Mouse (Mus musculus) heart, adult 11 months (tissue): ENCODE results near the gene Rhbdl1.

Experiments
- DNase-seq: peaks from one replicate; pipeline ENCODE4 v3.0.0; 2022

Gene Rhbdl1

DNA sequence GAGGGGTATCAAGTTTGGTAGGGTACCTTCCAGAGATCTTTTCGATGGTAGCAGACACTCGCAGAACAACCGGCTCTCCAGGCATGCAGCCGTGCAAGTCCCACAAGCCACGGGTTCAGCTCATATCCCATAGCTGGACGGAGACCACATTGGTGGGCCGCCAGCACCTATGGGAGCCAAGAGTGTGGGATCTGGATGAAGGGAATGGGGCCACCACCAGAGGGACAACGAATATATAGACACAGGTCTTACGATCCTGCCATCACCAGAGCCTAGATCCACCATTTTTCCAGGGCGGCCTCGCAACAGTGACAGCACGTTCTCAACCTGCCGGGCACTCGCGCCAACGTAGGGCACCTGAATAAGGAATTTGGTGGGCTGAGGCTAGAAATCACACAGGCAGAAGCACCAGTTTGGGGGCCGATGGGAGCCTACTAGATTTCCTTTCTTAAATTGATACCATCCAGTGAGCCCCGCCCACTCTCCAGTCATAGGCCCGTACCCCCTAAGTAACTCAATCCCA is 45.7 kb downstream of the Rhbdl1 start:
- DNase-seq, result peak; percentile 94

DNA sequence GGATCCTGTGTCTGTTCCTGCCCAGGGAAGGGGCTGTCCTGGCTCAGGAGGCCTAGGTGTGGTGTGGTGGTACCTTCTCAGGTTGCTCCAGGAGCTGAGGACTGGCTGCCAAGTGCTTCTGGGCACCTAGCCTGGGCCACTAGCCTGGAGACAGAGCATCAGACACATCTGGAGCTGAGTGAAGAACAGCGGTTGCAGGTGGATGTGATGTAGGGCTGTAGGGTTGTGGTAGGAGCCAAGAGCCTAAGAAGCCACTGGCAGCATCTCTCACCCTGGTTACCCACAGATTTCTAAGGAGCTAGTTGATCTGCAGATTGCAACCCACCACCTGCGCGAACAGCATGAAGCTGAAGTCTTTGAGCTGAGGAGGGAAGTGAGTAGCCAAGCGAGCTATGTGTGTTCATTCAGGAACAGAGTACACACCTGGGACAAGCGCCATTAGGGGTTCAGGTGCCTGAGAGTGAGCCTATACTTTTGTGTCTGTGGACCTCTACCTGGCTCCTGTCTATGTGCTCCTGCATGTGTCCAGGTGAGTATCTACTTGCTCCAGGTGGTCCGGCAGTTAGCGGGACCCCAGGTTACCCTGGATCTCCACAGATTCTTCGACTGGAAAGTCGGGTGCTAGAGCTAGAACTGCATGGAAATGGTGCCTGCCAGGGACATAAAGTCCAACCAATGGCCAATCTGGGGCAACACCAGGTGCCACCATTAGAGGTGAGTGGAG is 50.2 kb downstream of the Rhbdl1 start:
- DNase-seq, result peak; percentile 90

DNA sequence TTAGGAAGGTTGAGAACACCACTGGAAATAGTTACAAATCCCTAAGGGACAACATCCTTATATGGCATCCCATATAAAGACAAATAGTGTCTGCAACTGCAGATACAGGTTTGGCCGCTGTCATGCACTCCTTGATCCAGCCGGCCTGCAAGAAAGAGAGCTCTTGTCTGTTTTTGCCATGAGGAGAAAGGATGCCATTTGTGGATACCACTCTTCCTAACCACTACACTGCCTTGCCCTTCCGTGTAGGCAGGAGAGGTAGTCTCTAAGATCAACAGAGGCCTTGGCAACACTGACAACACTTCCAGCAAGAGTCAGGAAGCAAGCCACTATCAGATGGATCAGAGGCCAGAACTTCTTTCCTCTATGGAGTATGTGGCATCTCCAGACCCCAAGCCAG is 50.8 kb downstream of the Rhbdl1 start, which contains the start of gene Ccdc78:
Ccdc78 (plus strand) TSS at position 301 of the 400 bp plus-strand sequence.
- DNase-seq, result no peak

DNA sequence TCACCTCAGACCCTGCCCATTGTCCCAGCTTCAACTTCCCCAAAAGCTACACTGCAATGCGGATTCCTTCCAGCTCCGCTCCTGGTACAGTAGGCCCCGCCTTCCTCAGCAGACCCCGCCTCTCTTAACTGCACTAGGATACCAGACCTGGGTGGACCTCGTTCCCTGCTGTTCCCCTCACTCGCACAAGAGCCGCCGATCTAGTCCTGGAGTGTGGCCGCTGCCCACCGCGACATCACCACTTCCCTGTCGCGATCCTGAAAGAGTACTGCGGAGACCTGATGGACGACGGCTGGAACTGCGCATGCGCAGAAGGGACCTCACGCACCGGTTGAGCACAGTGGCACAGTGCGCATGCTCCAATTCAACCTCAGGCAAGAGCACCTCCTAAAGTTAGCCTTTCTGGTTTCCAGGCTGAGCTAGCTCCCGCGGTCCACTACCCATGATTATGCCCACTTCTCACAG is 51.8 kb downstream of the Rhbdl1 start, which contains the start of gene Haghl:
Haghl (minus strand) TSS at position 393 of the 465 bp plus-strand sequence.
- peak; percentile 100 for DNase-seq
